Mouse (Mus musculus): ENCODE measurements around the gene Spp2.

Gene Spp2

GRCm38 (mm10) chr1:88406807-88407198 is at the start of gene Spp2:
Gene Spp2, plus strand, starts transcription at chr1:88406961.
- in situ Hi-C loops (cut with MboI; ENCODE audit: low pct_unique_long_range_greater_than_20kb in 1 of 2, low sequenced_read_pairs in 2 of 2, unreplicated experiment in 1 of 2): no loop called here

- in situ Hi-C loops (cut with MboI; ENCODE audit: low pct_unique_long_range_greater_than_20kb in 1 of 2, low sequenced_read_pairs in 2 of 2, unreplicated experiment in 1 of 2): no loop called here
Measured at GRCm38 (mm10) chr1:88357458-88358090, 49.2 kb upstream of the Spp2 start.

GRCm38 (mm10) chr1:88358102-88358654 is 48.6 kb upstream of the Spp2 start:
- in situ Hi-C loops (cut with MboI; ENCODE audit: low pct_unique_long_range_greater_than_20kb in 1 of 2, low sequenced_read_pairs in 2 of 2, unreplicated experiment in 1 of 2): no loop called here

- in situ Hi-C loops (cut with MboI; ENCODE audit: low pct_unique_long_range_greater_than_20kb in 1 of 2, low sequenced_read_pairs in 2 of 2, unreplicated experiment in 1 of 2): no loop called here
Measured at GRCm38 (mm10) chr1:88361085-88361484, 45.7 kb upstream of the Spp2 start.

GRCm38 (mm10) chr1:88366881-88367644 is 39.7 kb upstream of the Spp2 start:
- in situ Hi-C loops (cut with MboI; ENCODE audit: low pct_unique_long_range_greater_than_20kb in 1 of 2, low sequenced_read_pairs in 2 of 2, unreplicated experiment in 1 of 2): no loop called here

- in situ Hi-C loops (cut with MboI; ENCODE audit: low pct_unique_long_range_greater_than_20kb in 1 of 2, low sequenced_read_pairs in 2 of 2, unreplicated experiment in 1 of 2): no loop called here
Measured at GRCm38 (mm10) chr1:88378446-88378845, 28.3 kb upstream of the Spp2 start.

- in situ Hi-C loops (cut with MboI; ENCODE audit: low pct_unique_long_range_greater_than_20kb in 1 of 2, low sequenced_read_pairs in 2 of 2, unreplicated experiment in 1 of 2): no loop called here
Measured at GRCm38 (mm10) chr1:88391632-88392031, 15.1 kb upstream of the Spp2 start.

GRCm38 (mm10) chr1:88393321-88393720 is 13.4 kb upstream of the Spp2 start:
- in situ Hi-C loops (cut with MboI; ENCODE audit: low pct_unique_long_range_greater_than_20kb in 1 of 2, low sequenced_read_pairs in 2 of 2, unreplicated experiment in 1 of 2): no loop called here

GRCm38 (mm10) chr1:88403378-88403777 is 3.4 kb upstream of the Spp2 start:
- in situ Hi-C loops (cut with MboI; ENCODE audit: low pct_unique_long_range_greater_than_20kb in 1 of 2, low sequenced_read_pairs in 2 of 2, unreplicated experiment in 1 of 2): no loop called here

- in situ Hi-C loops (cut with MboI; ENCODE audit: low pct_unique_long_range_greater_than_20kb in 1 of 2, low sequenced_read_pairs in 2 of 2, unreplicated experiment in 1 of 2): no loop called here
Measured at GRCm38 (mm10) chr1:88406078-88406806, 519 bp upstream of the Spp2 start.

GRCm38 (mm10) chr1:88408340-88408739 is 1.6 kb downstream of the Spp2 start:
- in situ Hi-C loops (cut with MboI; ENCODE audit: low pct_unique_long_range_greater_than_20kb in 1 of 2, low sequenced_read_pairs in 2 of 2, unreplicated experiment in 1 of 2): no loop called here

GRCm38 (mm10) chr1:88412013-88412412 is 5.3 kb downstream of the Spp2 start:
- in situ Hi-C loops (cut with MboI; ENCODE audit: low pct_unique_long_range_greater_than_20kb in 1 of 2, low sequenced_read_pairs in 2 of 2, unreplicated experiment in 1 of 2): loop anchor here in 1 of 2 experiments (10.0 kb wide), 1 partner anchor 113 kb away; no protein-coding TSS in a partner anchor

- in situ Hi-C loops (cut with MboI; ENCODE audit: low pct_unique_long_range_greater_than_20kb in 1 of 2, low sequenced_read_pairs in 2 of 2, unreplicated experiment in 1 of 2): loop anchor here in 1 of 2 experiments (10.0 kb wide), 1 partner anchor 106 kb away; no protein-coding TSS in a partner anchor
Measured at GRCm38 (mm10) chr1:88418943-88419342, 12.2 kb downstream of the Spp2 start.

- in situ Hi-C loops (cut with MboI; ENCODE audit: low pct_unique_long_range_greater_than_20kb in 1 of 2, low sequenced_read_pairs in 2 of 2, unreplicated experiment in 1 of 2): no loop called here
Measured at GRCm38 (mm10) chr1:88422045-88422444, 15.3 kb downstream of the Spp2 start.

- in situ Hi-C loops (cut with MboI; ENCODE audit: low pct_unique_long_range_greater_than_20kb in 1 of 2, low sequenced_read_pairs in 2 of 2, unreplicated experiment in 1 of 2): no loop called here
Measured at GRCm38 (mm10) chr1:88422846-88423395, 16.2 kb downstream of the Spp2 start.

- in situ Hi-C loops (cut with MboI; ENCODE audit: low pct_unique_long_range_greater_than_20kb in 1 of 2, low sequenced_read_pairs in 2 of 2, unreplicated experiment in 1 of 2): loop anchor here in 1 of 2 experiments (5.0 kb wide), 1 partner anchor 293 kb away; no protein-coding TSS in a partner anchor
Measured at GRCm38 (mm10) chr1:88424602-88425252, 18.0 kb downstream of the Spp2 start.

GRCm38 (mm10) chr1:88427987-88428741 is 21.4 kb downstream of the Spp2 start:
- in situ Hi-C loops (cut with MboI; ENCODE audit: low pct_unique_long_range_greater_than_20kb in 1 of 2, low sequenced_read_pairs in 2 of 2, unreplicated experiment in 1 of 2): loop anchor here in 1 of 2 experiments (5.0 kb wide), 1 partner anchor 289 kb away; no protein-coding TSS in a partner anchor
